Comparison of ENCODE assay signal across 8 mouse cellular contexts in the genomic region with DNA sequence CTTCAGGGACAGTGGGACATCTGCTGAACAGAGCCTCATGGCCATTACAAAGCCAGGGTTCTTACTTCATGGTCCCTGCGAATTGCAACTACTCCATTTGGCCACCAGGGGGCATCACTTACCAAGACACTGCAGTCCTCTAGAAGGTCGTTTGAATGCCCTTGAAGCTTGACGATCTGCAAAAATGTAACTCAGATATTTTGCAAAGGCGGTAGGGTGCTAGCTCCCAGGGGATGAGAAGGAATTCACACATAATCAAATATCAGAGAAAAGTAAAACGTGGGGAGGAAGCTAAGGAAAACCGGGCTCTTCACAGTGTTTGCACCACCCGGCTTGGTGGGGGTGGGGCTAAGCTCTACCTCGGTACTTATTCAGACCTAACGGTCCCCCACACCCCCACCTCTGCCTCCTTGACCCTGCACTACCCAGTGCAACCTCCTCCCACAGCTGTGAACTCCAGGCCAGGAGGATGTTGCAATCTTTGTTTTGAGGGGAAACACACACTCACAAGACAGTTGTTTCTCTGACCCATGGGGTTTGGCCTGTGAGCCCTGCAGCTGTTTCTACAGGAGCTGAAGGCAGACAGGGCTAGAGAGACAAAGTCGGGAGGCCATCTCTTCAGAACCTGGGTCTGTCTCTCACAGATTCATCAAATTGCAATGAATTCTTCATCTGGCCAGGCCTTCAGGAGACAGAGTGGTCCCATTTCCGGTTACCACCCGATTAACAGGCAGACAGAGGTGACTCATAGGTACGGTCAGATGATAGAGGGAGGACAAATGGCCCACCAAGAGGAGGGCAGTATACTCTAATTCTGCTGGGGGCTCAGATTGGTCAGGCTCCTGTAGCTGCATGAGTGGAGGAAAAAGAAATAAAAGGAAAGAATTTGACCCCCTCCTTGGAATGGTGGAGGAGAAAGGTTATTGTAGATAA.
DNase-seq lines count a peak whose midpoint lies in the region; ATAC-seq and TF ChIP-seq lines count a peak whose summit lies in the region.

No protein-coding gene starts in this region.

- H3K4me1 ChIP-seq in E14TG2a.4 (replicated peaks; ENCODE audit: low read depth, low read length), result peaks cover 49% of the 10 kb centered on the region
- peaks cover 8% of the 10 kb centered on the region for H3K4me1 ChIP-seq in forebrain, embryonic 14.5 days (ENCODE audit: control insufficient read depth, insufficient read depth, low read length)
- no peaks in the 10 kb centered on the region; the same call in none of the 2 replicates for H3K4me1 ChIP-seq in lung, adult 2 months (ENCODE audit: control insufficient read depth, insufficient read depth, low read length)
- H3K4me1 ChIP-seq in neural tube, embryonic 15.5 days, result peaks cover 18% of the 10 kb centered on the region

- H3K4me2 ChIP-seq in forebrain, embryonic 14.5 days (ENCODE audit: low read length), result peak overlapping the region; percentile 31
- peak overlapping the region; percentile 46 for H3K4me2 ChIP-seq in neural tube, embryonic 15.5 days

- no peak overlapping the region for H3K9ac ChIP-seq in forebrain, embryonic 14.5 days (ENCODE audit: low read length)
- H3K9ac ChIP-seq in neural tube, embryonic 15.5 days (replicated peaks), result no peak overlapping the region

- no peak for TF ChIP-seq POLR2A in lung, adult 2 months (IDR thresholded peaks at IDR 0.05; ENCODE audit: borderline replicate concordance, extremely low read depth, low read depth, low read length)

- peaks cover 14% of the 10 kb centered on the region for H3K9me3 ChIP-seq in E14TG2a.4 (ENCODE audit: low read length)
- no peaks in the 10 kb centered on the region for H3K9me3 ChIP-seq in forebrain, embryonic 14.5 days (replicated peaks; ENCODE audit: control insufficient read depth, low read length)
- no peaks in the 10 kb centered on the region for H3K9me3 ChIP-seq in neural tube, embryonic 15.5 days (replicated peaks)

- WGBS in forebrain, embryonic 14.5 days, result 20% methylated on average over 13 of the region's 13 CpGs
- 15% methylated on average over 13 of the region's 13 CpGs for WGBS in large intestine, adult 2 months
- 13% methylated on average over 13 of the region's 13 CpGs for WGBS in lung, adult 2 months
- 14% methylated on average over 13 of the region's 13 CpGs for WGBS in neural tube, embryonic 15.5 days

- intact Hi-C loops in heart, postnatal 14 days (cut with DNase I), result loop anchor here (1.0 to 5.0 kb wide), 5 partner anchors 86 to 1041 kb away; a partner anchor contains a TSS

- peak; percentile 93 for TF ChIP-seq CTCF in E14TG2a.4 (conservative IDR thresholded peaks at IDR 0.05; ENCODE audit: low read length)
- TF ChIP-seq CTCF in lung, adult 2 months (IDR thresholded peaks at IDR 0.05; ENCODE audit: insufficient read depth, low read length), result peak; percentile 79

- peak; percentile 70 for DNase-seq in c-Kit-positive CD71-negative TER-119-negative erythroid progenitor cells, embryonic 14.5 days (ENCODE audit: low read depth)
- DNase-seq in forebrain, embryonic 14.5 days (ENCODE audit: low spot score), result peak; percentile 95
- DNase-seq in heart, postnatal 14 days, result peak; percentile 77 to 80
- DNase-seq in large intestine, adult 2 months (ENCODE audit: low read depth, low spot score), result peak; percentile 45
- DNase-seq in lung, adult 2 months, result peak; percentile 69
- DNase-seq in testis, postnatal 10 days (ENCODE audit: low spot score), result peak; percentile 77

- ATAC-seq in forebrain, embryonic 14.5 days, result peak; percentile 85
- peak; percentile 86 for ATAC-seq in neural tube, embryonic 15.5 days (ENCODE audit: low FRiP score)

- no peak overlapping the region for H3K27ac ChIP-seq in forebrain, embryonic 14.5 days (ENCODE audit: low read depth, low read length)
- no peak overlapping the region for H3K27ac ChIP-seq in neural tube, embryonic 15.5 days (replicated peaks)

- H3K27me3 ChIP-seq in E14TG2a.4 (ENCODE audit: insufficient read depth, low read length), result no peaks in the 10 kb centered on the region
- H3K27me3 ChIP-seq in forebrain, embryonic 14.5 days (replicated peaks; ENCODE audit: control insufficient read depth, insufficient read depth, low read length), result no peaks in the 10 kb centered on the region
- H3K27me3 ChIP-seq in neural tube, embryonic 15.5 days (replicated peaks), result no peaks in the 10 kb centered on the region

- no peaks in the 10 kb centered on the region for H3K36me3 ChIP-seq in E14TG2a.4 (ENCODE audit: insufficient read depth, low read length)
- no peaks in the 10 kb centered on the region for H3K36me3 ChIP-seq in forebrain, embryonic 14.5 days (ENCODE audit: control insufficient read depth, insufficient read depth, low read length)
- no peaks in the 10 kb centered on the region for H3K36me3 ChIP-seq in neural tube, embryonic 15.5 days

- H3K4me3 ChIP-seq in E14TG2a.4 (replicated peaks; ENCODE audit: low read length), result peak overlapping the region; percentile 24
- H3K4me3 ChIP-seq in forebrain, embryonic 14.5 days (ENCODE audit: low read depth, low read length), result no peak overlapping the region
- H3K4me3 ChIP-seq in lung, adult 2 months (replicated peaks; ENCODE audit: extremely low read depth, low read depth, low read length), result peak overlapping the region; percentile 7
- H3K4me3 ChIP-seq in neural tube, embryonic 15.5 days (replicated peaks), result peak overlapping the region; percentile 12; the same call in 1 of the 2 replicates

Comparison
In these comparisons a context has a peak if more than half of its experiments do, and no peak if none do; other contexts are left out.
1. DNase-seq: peak in every context shown above with its lines; median percentile 95 in forebrain, embryonic 14.5 days; 78 in heart, postnatal 14 days; 77 in testis, postnatal 10 days; 70 in c-Kit-positive CD71-negative TER-119-negative erythroid progenitor cells, embryonic 14.5 days; 69 in lung, adult 2 months; 45 in large intestine, adult 2 months.